Mouse (Mus musculus) ES-E14 (cell line): ENCODE data around the gene Stx6.

Source experiments
- HCFC1 ChIP-seq: IDR thresholded peaks from 2 replicates; pipeline ENCODE4 v1.6.1; 2012; ENCODE audit warnings: low read length, inconsistent platforms, borderline replicate concordance; ENCODE audit not compliant: insufficient read depth
- ZC3H11A ChIP-seq: IDR thresholded peaks from 2 replicates; pipeline ENCODE4 v1.6.1; 2012; ENCODE audit warnings: low read depth, mild to moderate bottlenecking, inconsistent platforms, low read length, borderline replicate concordance
- ZNF384 ChIP-seq: IDR thresholded peaks from 2 replicates; pipeline ENCODE4 v1.6.1; 2012; ENCODE audit warnings: low read depth, low read length, inconsistent platforms

- TF ChIP-seq HCFC1 = no peak
- TF ChIP-seq ZNF384 = no peak
- TF ChIP-seq ZC3H11A = peak; percentile 93
Observed at GRCm38 (mm10) chr1:155217865-155218541, 59.5 kb downstream of the Stx6 start.
